In genomic region chr4:108460156-108460923, GRCm38 (mm10) we compare ENCODE assay signal across 8 mouse cellular contexts. TPM values are rescaled to one million over a fixed set of nuclear protein-coding genes. Genes with fewer than 3 reads are reported as not detected.
A peak's percentile ranks its signal among the peaks of the same experiment; 100 is the strongest.
DNase-seq lines count a peak whose midpoint lies in the region; ATAC-seq and TF ChIP-seq lines count a peak whose summit lies in the region.

No protein-coding gene starts in this region.

- H3K4me1 ChIP-seq in ES-E14 (ENCODE audit: control insufficient read depth in 2 of 2, insufficient read depth in 2 of 2, low read length in 2 of 2, poor library complexity in 1 of 2) = peaks cover 0 to 4% of the 10 kb centered on the region in 2 experiments; a peak in 1 of 4 replicates
- 0 out of 2 replicates have a peak, but pooled peaks cover 6% of the 10 kb centered on the region for H3K4me1 ChIP-seq in forebrain, embryonic 14.5 days (ENCODE audit: control insufficient read depth, insufficient read depth, low read length)
- H3K4me1 ChIP-seq in neural tube, embryonic 14.5 days (ENCODE audit: control insufficient read depth, insufficient read depth, low read length) = peaks cover 9% of the 10 kb centered on the region

- peak overlapping the region; percentile 80 to 90 for H3K4me3 ChIP-seq in ES-E14 (ENCODE audit: insufficient read depth in 1 of 2, low read depth in 1 of 2, low read length in 2 of 2, poor library complexity in 1 of 2, severe bottlenecking in 1 of 2)
- H3K4me3 ChIP-seq in forebrain, embryonic 14.5 days (ENCODE audit: low read depth, low read length) = peak overlapping the region; percentile 99
- peak overlapping the region; percentile 100 for H3K4me3 ChIP-seq in neural tube, embryonic 14.5 days (ENCODE audit: low read depth, low read length)

- H3K4me2 ChIP-seq in forebrain, embryonic 14.5 days (ENCODE audit: low read length) = peak overlapping the region; percentile 64
- H3K4me2 ChIP-seq in neural tube, embryonic 14.5 days (ENCODE audit: low read depth, low read length) = peak overlapping the region; percentile 61

- H3K9ac ChIP-seq in ES-E14 (ENCODE audit: insufficient read depth, low read depth, low read length, poor library complexity, severe bottlenecking) = peak overlapping the region; percentile 93
- peak overlapping the region; percentile 97 for H3K9ac ChIP-seq in forebrain, embryonic 14.5 days (ENCODE audit: low read length)
- peak overlapping the region; percentile 98 for H3K9ac ChIP-seq in neural tube, embryonic 14.5 days (replicated peaks; ENCODE audit: low read depth, low read length)

- peak; percentile 63 for ATAC-seq in cerebellum, adult (ENCODE audit: insufficient number of reproducible peaks, low FRiP score, low TSS enrichment)
- peak; percentile 53 for ATAC-seq in forebrain, embryonic 14.5 days
- ATAC-seq in neural tube, embryonic 14.5 days (ENCODE audit: low read depth) = peak; percentile 66

- 0% methylated on average over 48 of the region's 59 CpGs for WGBS in forebrain, embryonic 14.5 days
- 0% methylated on average over 55 of the region's 59 CpGs for WGBS in neural tube, embryonic 14.5 days

- in situ Hi-C loops in ES-E14 (cut with MboI; ENCODE audit: low sequenced_read_pairs in 2 of 2, unreplicated experiment in 2 of 2) = no loop called here

- H3K27me3 ChIP-seq in forebrain, embryonic 14.5 days (replicated peaks; ENCODE audit: control insufficient read depth, insufficient read depth, low read length) = no peaks in the 10 kb centered on the region
- H3K27me3 ChIP-seq in neural tube, embryonic 14.5 days (ENCODE audit: control insufficient read depth, insufficient read depth, low read length) = no peaks in the 10 kb centered on the region

- intact Hi-C loops in heart, postnatal 14 days (cut with DNase I) = no loop called here

- H3K36me3 ChIP-seq in ES-E14 (ENCODE audit: control insufficient read depth, insufficient read depth, low read length, poor library complexity, severe bottlenecking) = no peaks in the 10 kb centered on the region
- H3K36me3 ChIP-seq in forebrain, embryonic 14.5 days (ENCODE audit: control insufficient read depth, insufficient read depth, low read length) = no peaks in the 10 kb centered on the region
- no peaks in the 10 kb centered on the region for H3K36me3 ChIP-seq in neural tube, embryonic 14.5 days (ENCODE audit: control insufficient read depth, insufficient read depth, low read length)

- peak overlapping the region; percentile 78 for H3K27ac ChIP-seq in ES-E14 (ENCODE audit: insufficient read depth, low read depth, low read length, poor library complexity, severe bottlenecking)
- peak overlapping the region; percentile 99 for H3K27ac ChIP-seq in forebrain, embryonic 14.5 days (ENCODE audit: low read depth, low read length)
- H3K27ac ChIP-seq in neural tube, embryonic 14.5 days (ENCODE audit: low read depth, low read length) = peak overlapping the region; percentile 99

- DNase-seq in ES-E14 (ENCODE audit: low read depth, low spot score) = peak; percentile 45
- peak; percentile 68 for DNase-seq in forebrain, embryonic 14.5 days (ENCODE audit: low spot score)
- DNase-seq in heart, postnatal 14 days = peak; percentile 51 to 64
- peak; percentile 30 to 64 for DNase-seq in layer of hippocampus, adult 18-20 months (ENCODE audit: low spot score in 2 of 2)
- peak; percentile 72 to 80 for DNase-seq in lung, adult 18-20 months
- peak; percentile 68 for DNase-seq in testis, postnatal 10 days (ENCODE audit: low spot score)

- no peaks in the 10 kb centered on the region for H3K9me3 ChIP-seq in ES-E14 (ENCODE audit: control insufficient read depth, insufficient read depth, low read depth, low read length)
- H3K9me3 ChIP-seq in forebrain, embryonic 14.5 days (replicated peaks; ENCODE audit: control insufficient read depth, low read length) = no peaks in the 10 kb centered on the region
- no peaks in the 10 kb centered on the region for H3K9me3 ChIP-seq in neural tube, embryonic 14.5 days (ENCODE audit: control insufficient read depth, low read length)

TF ChIP-seq in ES-E14, 5 proteins besides CTCF, POLR2A, EP300 and RAD21:
- TF ChIP-seq HCFC1 (IDR thresholded peaks at IDR 0.05; ENCODE audit: borderline replicate concordance, insufficient read depth, low read length) (no peak), CHD2 (IDR thresholded peaks at IDR 0.05; ENCODE audit: low read depth, low read length) (no peak), ZC3H11A (IDR thresholded peaks at IDR 0.05; ENCODE audit: borderline replicate concordance, low read depth, low read length) (no peak)

RNA-seq across cellular contexts. Expression of gene Tut4, which starts 1.1 kb away (rescaled TPM):
- total RNA-seq in ES-E14 (2012; rRNA removed) = 27.2 and 32.8 TPM in 2 replicates
- polyA plus RNA-seq in forebrain, embryonic 14.5 days (2014; fragmentation: Nextera tagmentation; extraction: Ambion mirVana) = 40.7 and 46.4 TPM in 2 replicates
- total RNA-seq in heart, postnatal 14 days (2021) = 10 to 100 TPM; 28.9 to 31.7 TPM
- 10 to 100 TPM; 28.1 to 30.3 TPM for total RNA-seq in layer of hippocampus, adult 18-20 months (2021)
- 55.8 and 65.8 TPM in 2 replicates for polyA plus RNA-seq in neural tube, embryonic 14.5 days (2014; fragmentation: Nextera tagmentation; extraction: Ambion mirVana)

RNA-seq across cellular contexts. Expression of gene Gpx7, which starts 53.6 kb away (rescaled TPM):
- total RNA-seq in ES-E14 (2012; rRNA removed) = 18.6 and 35.1 TPM in 2 replicates
- polyA plus RNA-seq in forebrain, embryonic 14.5 days (2014; fragmentation: Nextera tagmentation; extraction: Ambion mirVana) = 26.9 and 28.9 TPM in 2 replicates
- 10 to 100 TPM; 12.7 to 13.9 TPM for total RNA-seq in heart, postnatal 14 days (2021)
- total RNA-seq in layer of hippocampus, adult 18-20 months (2021) = 1 to 10 TPM; 3.1 to 4.7 TPM
- 21.7 and 37.4 TPM in 2 replicates for polyA plus RNA-seq in neural tube, embryonic 14.5 days (2014; fragmentation: Nextera tagmentation; extraction: Ambion mirVana)

Comparison
In these comparisons a context has a peak if more than half of its experiments do, and no peak if none do; other contexts are left out.
1. Peak in every context shown above with its lines: DNase-seq, ATAC-seq, H3K4me3 ChIP-seq and H3K27ac ChIP-seq.